In the genomic region with DNA sequence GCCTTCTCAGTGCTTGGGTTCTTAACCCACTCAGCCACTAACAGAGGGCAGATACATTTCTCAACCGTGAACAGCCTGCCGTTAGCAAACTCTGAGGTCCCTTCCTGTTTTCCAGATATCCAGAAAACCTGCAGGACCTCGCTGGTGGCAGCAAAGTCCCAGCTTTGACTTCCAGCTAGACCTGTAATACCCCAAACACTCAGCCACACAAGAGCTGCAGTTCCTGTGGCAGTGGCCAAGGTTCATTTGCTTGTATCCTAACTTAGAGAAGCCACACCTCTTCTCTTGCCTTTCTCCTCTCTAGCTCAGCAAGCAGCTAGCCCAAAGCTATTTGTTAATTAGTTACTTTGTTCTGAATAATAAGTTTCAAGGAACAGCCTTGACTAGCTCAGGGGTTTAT, we compare ENCODE assay signal across 15 mouse cellular contexts. TPM values are rescaled to one million over a fixed set of nuclear protein-coding genes. Genes with fewer than 3 reads are reported as not detected.
A peak's percentile ranks its signal among the peaks of the same experiment; 100 is the strongest.
DNase-seq lines count a peak whose midpoint lies in the region; ATAC-seq and TF ChIP-seq lines count a peak whose summit lies in the region.
"Had no signal": no experiment of that assay in that cellular context is flagged by ENCODE, and none has a peak within 500 bp of the region (broad histone marks: within the 10 kb centered on the region; RNA-seq: fewer than 3 reads in every experiment).

No protein-coding gene starts in this region.

- H3K36me3 ChIP-seq in heart, embryonic 12.5 days, result no peaks in the 10 kb centered on the region
- no peaks in the 10 kb centered on the region for H3K36me3 ChIP-seq in intestine, postnatal 0 days (ENCODE audit: control insufficient read depth, insufficient read depth)
- no peaks in the 10 kb centered on the region for H3K36me3 ChIP-seq in stomach, embryonic 15.5 days
- H3K36me3 ChIP-seq: hindbrain, embryonic 12.5 days; limb, embryonic 15.5 days; midbrain, embryonic 12.5 days had no signal

- H3K27me3 ChIP-seq in heart, embryonic 12.5 days (replicated peaks), result no peaks in the 10 kb centered on the region
- no peaks in the 10 kb centered on the region for H3K27me3 ChIP-seq in intestine, postnatal 0 days (replicated peaks; ENCODE audit: control insufficient read depth, insufficient read depth, low read length)
- H3K27me3 ChIP-seq in stomach, embryonic 15.5 days (replicated peaks), result no peaks in the 10 kb centered on the region
- H3K27me3 ChIP-seq: hindbrain, embryonic 12.5 days; limb, embryonic 15.5 days had no signal

- H3K9ac ChIP-seq in heart, embryonic 12.5 days, result no peak overlapping the region
- no peak overlapping the region for H3K9ac ChIP-seq in intestine, postnatal 0 days (ENCODE audit: low read depth, low read length)
- H3K9ac ChIP-seq in stomach, embryonic 15.5 days, result no peak overlapping the region
- H3K9ac ChIP-seq: hindbrain, embryonic 12.5 days; limb, embryonic 15.5 days; midbrain, embryonic 12.5 days had no signal

- no peak overlapping the region for H3K4me2 ChIP-seq in heart, embryonic 12.5 days
- H3K4me2 ChIP-seq in intestine, postnatal 0 days (replicated peaks; ENCODE audit: low read depth), result no peak overlapping the region
- H3K4me2 ChIP-seq in stomach, embryonic 15.5 days, result no peak overlapping the region
- H3K4me2 ChIP-seq: hindbrain, embryonic 12.5 days; limb, embryonic 15.5 days; midbrain, embryonic 12.5 days had no signal

- no peak for ATAC-seq in heart, embryonic 12.5 days (ENCODE audit: insufficient number of reproducible peaks, low FRiP score)
- ATAC-seq in intestine, postnatal 0 days, result peak; percentile 26; the same call in 1 of the 2 replicates
- no peak for ATAC-seq in stomach, embryonic 15.5 days (ENCODE audit: insufficient read depth, low FRiP score, low read depth)
- ATAC-seq in megakaryocyte-erythroid progenitor cell, adult 5-6 weeks (replicated peaks; ENCODE audit: low FRiP score, low TSS enrichment, poor library complexity, severe bottlenecking), result no peak

- 23% methylated on average over 3 of the region's 3 CpGs for WGBS in heart, embryonic 12.5 days
- 17% methylated on average over 3 of the region's 3 CpGs for WGBS in intestine, postnatal 0 days
- WGBS in stomach, embryonic 15.5 days, result 46% methylated on average over 3 of the region's 3 CpGs

- peak overlapping the region; percentile 24; the same call in 1 of the 2 replicates for H3K27ac ChIP-seq in heart, embryonic 12.5 days (ENCODE audit: poor library complexity, severe bottlenecking)
- peak overlapping the region; percentile 52 for H3K27ac ChIP-seq in intestine, postnatal 0 days (ENCODE audit: low read depth, low read length)
- H3K27ac ChIP-seq in stomach, embryonic 15.5 days, result 0 out of 2 replicates have a peak overlapping the region, but pooled peaks have one; percentile 4
- H3K27ac ChIP-seq in left cerebral cortex, adult 2 months, result no peak overlapping the region
- H3K27ac ChIP-seq: hindbrain, embryonic 12.5 days; limb, embryonic 15.5 days; midbrain, embryonic 12.5 days had no signal

- no peak for TF ChIP-seq CTCF in intestine, postnatal 0 days (IDR thresholded peaks at IDR 0.05; ENCODE audit: low read depth)
- no peak for TF ChIP-seq CTCF in left cerebral cortex, adult 2 months (IDR thresholded peaks at IDR 0.05)

- no peaks in the 10 kb centered on the region for H3K9me3 ChIP-seq in heart, embryonic 12.5 days (replicated peaks)
- H3K9me3 ChIP-seq in intestine, postnatal 0 days (ENCODE audit: control insufficient read depth), result no peaks in the 10 kb centered on the region
- H3K9me3 ChIP-seq in stomach, embryonic 15.5 days, result no peaks in the 10 kb centered on the region
- H3K9me3 ChIP-seq: hindbrain, embryonic 12.5 days; limb, embryonic 15.5 days; midbrain, embryonic 12.5 days had no signal

- H3K4me3 ChIP-seq in heart, embryonic 12.5 days, result no peak overlapping the region
- H3K4me3 ChIP-seq in intestine, postnatal 0 days (ENCODE audit: low read depth, low read length), result no peak overlapping the region
- no peak overlapping the region for H3K4me3 ChIP-seq in stomach, embryonic 15.5 days (replicated peaks)
- H3K4me3 ChIP-seq in left cerebral cortex, adult 2 months, result no peak overlapping the region
- H3K4me3 ChIP-seq: erythroblast, embryonic 14.5 days; hindbrain, embryonic 12.5 days; limb, embryonic 15.5 days; midbrain, embryonic 12.5 days had no signal

- intact Hi-C loops in heart, postnatal 25 days (cut with DNase I), result loop anchor here (5.0 kb wide), 2 partner anchors 37 to 38 kb away; no protein-coding TSS in a partner anchor
- intact Hi-C loops in left cerebral cortex, adult 2 months (cut with DNase I), result loop anchor here (5.0 kb wide), 1 partner anchor 42 kb away; no protein-coding TSS in a partner anchor

- no peak for DNase-seq in heart, postnatal 25 days (ENCODE audit: low spot score)
- peak; percentile 67 to 88 for DNase-seq in kidney, postnatal 36 days
- no peak for DNase-seq in left cerebral cortex, adult 2 months (ENCODE audit: extremely low spot score in 1 of 2, low spot score in 2 of 2)
- no peak for DNase-seq in urinary bladder, postnatal 36 days (ENCODE audit: low spot score in 2 of 2)
- DNase-seq: adrenal gland, adult 8-10 months; cerebellum, adult 11 months; right cerebral cortex, postnatal 25 days had no signal

- peaks cover 70% of the 10 kb centered on the region for H3K4me1 ChIP-seq in heart, embryonic 12.5 days (replicated peaks)
- peaks cover 16% of the 10 kb centered on the region for H3K4me1 ChIP-seq in intestine, postnatal 0 days (replicated peaks; ENCODE audit: control insufficient read depth, insufficient read depth, low read length)
- peaks cover 5% of the 10 kb centered on the region; the same call in 1 of the 2 replicates for H3K4me1 ChIP-seq in stomach, embryonic 15.5 days
- H3K4me1 ChIP-seq: hindbrain, embryonic 12.5 days; midbrain, embryonic 12.5 days had no signal

RNA-seq across cellular contexts. Expression of a gene that starts 16.2 kb away (rescaled TPM):
- 1.3 and 4.5 TPM in 2 replicates for polyA plus RNA-seq in heart, embryonic 12.5 days (2016; fragmentation: Nextera tagmentation; extraction: Ambion mirVana)
- 1 to 10 TPM; 3.6 to 4.0 TPM for total RNA-seq in heart, postnatal 25 days (2021)
- polyA plus RNA-seq in intestine, postnatal 0 days (2015; fragmentation: Nextera tagmentation; extraction: Ambion mirVana), result 222 and 243 TPM in 2 replicates
- polyA plus RNA-seq in stomach, embryonic 15.5 days (2015; fragmentation: Nextera tagmentation; extraction: Ambion mirVana), result 57.5 and 78.6 TPM in 2 replicates
- total RNA-seq in megakaryocyte-erythroid progenitor cell, adult 5-6 weeks (2014; fragmentation: Nextera tagmentation), result not detected in 2 replicates
- not detected in 2 replicates for total RNA-seq in megakaryocyte-erythroid progenitor cell, adult 5-6 weeks (2017)
- total RNA-seq in left cerebral cortex, adult 2 months (2021), result 1 to 10 TPM; 2.8 to 3.2 TPM
- polyA plus RNA-seq: erythroblast, embryonic 14.5 days had no signal

Comparison
In these comparisons a context has a peak if more than half of its experiments do, and no peak if none do; other contexts are left out.
1. DNase-seq: peak in kidney, postnatal 36 days (2 of 2); none in heart, postnatal 25 days (single experiment), left cerebral cortex, adult 2 months (0 of 2) and urinary bladder, postnatal 36 days (0 of 2).